Mouse (Mus musculus) yolk sac, embryonic 10.5 days (tissue): ENCODE measurements around the gene Clec2i.
"Not testable (repeated sequence)": the region's sequence is repeated elsewhere in the genome, so short reads cannot be mapped to it uniquely, and the experiment has no call there.

Experiments
- DNase-seq: peaks from one replicate; pipeline ENCODE4 v3.0.0-alpha.2; 2017; ENCODE audit warnings: low spot score

Gene Clec2i

GRCm38 (mm10) chr6:128855477-128855876 is 31.9 kb upstream of the Clec2i start:
- DNase-seq = no peak

GRCm38 (mm10) chr6:128856250-128856649 is 31.1 kb upstream of the Clec2i start:
- DNase-seq = peak; percentile 13

GRCm38 (mm10) chr6:128857976-128858375 is 29.4 kb upstream of the Clec2i start:
- DNase-seq = peak; percentile 1

DNA sequence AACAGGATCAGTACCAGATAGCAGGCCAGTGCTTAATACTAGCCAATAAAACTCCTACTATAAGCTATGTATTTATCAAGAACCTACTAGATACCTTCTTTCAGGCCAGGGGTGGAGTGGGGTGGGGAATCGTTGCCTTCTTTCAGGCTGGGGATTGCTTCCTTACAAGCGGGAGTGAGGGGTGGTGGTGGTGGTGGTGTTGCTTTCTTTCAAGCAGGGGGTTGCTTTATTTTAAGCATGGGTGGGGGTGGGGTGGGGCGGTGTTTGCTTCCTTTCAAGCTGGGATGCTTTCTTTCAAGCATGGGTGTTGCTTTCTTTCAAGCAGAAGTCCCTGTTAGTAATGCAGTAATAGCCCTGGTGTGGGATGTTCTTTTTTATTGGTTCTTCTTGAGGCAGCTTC is 18.5 kb upstream of the Clec2i start:
- no peak for DNase-seq

DNA sequence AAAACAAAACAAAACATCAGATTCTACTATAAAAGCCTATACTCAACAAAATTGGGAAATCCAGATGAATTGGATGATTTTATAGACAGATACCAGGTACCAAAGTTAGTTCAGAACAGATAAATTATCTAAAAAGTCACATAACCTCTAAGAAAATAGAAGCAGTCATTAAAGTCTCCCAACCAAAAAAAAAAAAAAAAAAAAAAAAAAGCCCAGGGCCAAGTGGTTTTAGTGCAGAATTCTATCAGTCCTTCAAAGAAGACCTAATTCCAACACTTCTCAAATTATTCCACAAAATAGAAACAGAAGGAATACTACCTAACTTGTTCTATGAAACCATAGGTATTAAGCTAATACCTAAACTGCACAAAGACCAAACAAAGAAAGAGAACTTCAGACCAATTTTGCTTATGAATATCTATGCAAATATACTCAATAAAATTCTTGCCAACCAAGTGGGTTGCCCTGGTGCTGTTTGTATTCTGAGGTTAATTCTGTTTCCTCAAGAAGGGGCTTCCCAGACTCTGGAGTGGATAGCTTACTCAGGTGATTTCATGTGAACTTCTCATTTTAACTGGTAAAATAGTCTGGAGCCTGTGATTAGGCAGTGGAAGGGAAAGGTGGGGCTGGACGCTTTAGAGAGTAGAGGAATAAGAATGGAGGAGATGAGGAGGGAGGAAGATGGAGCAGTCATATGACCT is 15.3 kb upstream of the Clec2i start:
- DNase-seq = no peak

- no peak for DNase-seq
These were observed 1.4 kb downstream of the Clec2i start for GRCm38 (mm10) chr6:128888834-128889233.

- DNase-seq = no peak
These were observed 3.6 kb downstream of the Clec2i start, which contains the start of gene BC035044 for GRCm38 (mm10) chr6:128890948-128891355. Gene BC035044, minus strand, starts transcription at chr6:128891126.

DNA sequence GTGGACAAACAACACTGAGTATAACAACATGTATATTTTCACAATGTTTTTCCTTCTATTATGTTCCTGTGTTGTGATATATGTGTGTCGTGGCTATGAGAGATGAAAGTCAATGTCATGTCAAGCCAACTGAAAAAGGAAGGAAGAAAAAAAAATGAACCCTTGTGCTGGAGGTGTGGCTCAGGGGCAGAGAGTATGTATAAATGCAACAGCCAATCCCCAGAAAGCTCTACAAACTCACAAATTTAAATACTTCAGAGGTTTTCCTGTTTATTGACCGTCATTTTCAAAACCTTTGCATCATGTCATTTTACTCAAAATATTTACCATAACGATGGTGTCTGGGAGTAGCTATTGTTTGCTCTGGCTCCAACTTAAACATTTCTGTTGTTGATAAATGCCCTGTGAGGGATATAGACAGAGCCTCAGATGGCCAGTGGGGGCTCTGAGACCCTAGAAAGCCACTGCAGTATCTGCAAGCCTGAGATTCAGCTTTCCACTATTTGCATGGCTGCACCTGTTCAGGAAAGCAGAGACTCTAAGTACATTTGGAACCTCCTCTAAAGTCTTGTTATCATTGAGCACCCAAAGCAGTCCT is 8.1 kb downstream of the Clec2i start:
- no peak for DNase-seq

DNA sequence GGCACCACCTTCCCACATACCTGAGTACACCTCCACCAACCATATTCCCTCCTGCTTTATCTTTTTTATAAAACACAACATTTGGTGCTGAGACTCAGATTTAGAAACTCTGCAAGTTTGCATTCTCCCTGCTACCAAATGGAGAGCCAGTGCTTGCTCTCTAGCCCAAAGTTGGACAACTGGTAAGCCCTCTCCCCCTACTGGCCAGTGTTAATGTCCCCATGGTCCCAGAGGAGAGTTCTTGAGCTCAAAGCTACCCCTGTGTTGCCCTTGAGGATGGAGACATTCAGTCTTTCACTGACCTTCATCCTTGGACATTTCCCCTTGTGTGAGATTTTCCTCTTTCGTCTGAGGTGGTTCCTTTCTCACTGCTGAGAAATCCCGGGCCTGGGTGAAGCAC is 12.7 kb downstream of the Clec2i start:
- DNase-seq = no peak

GRCm38 (mm10) chr6:128900796-128901552 is 13.6 kb downstream of the Clec2i start:
- DNase-seq = not testable (repeated sequence)

DNA sequence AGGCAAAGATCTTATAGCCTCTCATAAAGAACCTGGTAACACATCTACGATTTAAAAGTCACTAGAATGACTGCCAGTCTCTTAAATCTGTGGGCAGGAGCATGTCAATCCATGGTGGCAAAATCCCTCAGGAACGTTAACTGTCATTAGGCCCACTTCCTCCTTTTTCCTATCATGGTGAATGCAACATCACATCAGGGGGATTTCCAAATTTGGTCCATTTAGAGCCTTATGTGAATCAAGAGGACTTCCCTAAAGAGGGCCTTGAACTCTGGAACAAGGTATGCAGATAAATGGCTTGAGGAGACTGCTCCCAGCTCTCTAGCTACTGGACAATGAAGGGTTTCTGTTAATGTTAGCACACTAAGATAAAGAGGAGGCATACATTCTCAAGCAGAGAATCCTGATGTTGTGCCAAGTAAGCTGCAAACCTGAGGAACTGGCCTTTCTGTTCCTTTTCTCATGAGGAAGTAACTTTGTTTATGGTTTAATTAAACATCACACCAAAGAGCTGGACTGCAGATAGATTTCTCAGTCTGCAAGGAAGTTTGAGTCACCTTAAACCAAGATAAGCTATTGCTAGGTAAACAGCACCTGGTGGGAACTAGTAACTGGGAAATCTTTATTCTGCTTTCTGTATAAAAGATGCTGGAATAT is 26.3 kb downstream of the Clec2i start:
- no peak for DNase-seq

DNA sequence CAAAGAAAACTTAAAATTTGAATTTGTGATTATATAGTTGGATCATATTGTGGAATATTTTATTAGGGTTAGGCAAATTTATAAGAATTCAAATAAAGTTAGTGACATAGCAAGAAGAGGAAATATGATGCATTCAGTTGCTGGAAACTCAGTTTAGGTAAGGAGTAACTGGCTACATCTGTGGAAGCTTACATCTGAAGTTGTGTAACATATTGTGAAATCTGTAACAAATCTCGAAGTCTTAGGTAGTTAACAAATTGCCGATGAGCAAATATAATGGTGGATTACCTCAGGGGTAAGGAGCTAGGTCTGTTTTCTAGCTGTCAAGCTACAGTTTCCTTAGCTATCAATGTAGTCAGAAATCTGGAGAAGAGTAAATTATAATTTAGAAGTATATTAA is 29.9 kb downstream of the Clec2i start:
- DNase-seq = no peak

GRCm38 (mm10) chr6:128933050-128933449 is 45.7 kb downstream of the Clec2i start:
- DNase-seq = no peak

GRCm38 (mm10) chr6:128934081-128934480 is 46.7 kb downstream of the Clec2i start, which contains the start of gene Clec2g:
Gene Clec2g, plus strand, starts transcription at chr6:128934381.
- not testable (repeated sequence) for DNase-seq

DNA sequence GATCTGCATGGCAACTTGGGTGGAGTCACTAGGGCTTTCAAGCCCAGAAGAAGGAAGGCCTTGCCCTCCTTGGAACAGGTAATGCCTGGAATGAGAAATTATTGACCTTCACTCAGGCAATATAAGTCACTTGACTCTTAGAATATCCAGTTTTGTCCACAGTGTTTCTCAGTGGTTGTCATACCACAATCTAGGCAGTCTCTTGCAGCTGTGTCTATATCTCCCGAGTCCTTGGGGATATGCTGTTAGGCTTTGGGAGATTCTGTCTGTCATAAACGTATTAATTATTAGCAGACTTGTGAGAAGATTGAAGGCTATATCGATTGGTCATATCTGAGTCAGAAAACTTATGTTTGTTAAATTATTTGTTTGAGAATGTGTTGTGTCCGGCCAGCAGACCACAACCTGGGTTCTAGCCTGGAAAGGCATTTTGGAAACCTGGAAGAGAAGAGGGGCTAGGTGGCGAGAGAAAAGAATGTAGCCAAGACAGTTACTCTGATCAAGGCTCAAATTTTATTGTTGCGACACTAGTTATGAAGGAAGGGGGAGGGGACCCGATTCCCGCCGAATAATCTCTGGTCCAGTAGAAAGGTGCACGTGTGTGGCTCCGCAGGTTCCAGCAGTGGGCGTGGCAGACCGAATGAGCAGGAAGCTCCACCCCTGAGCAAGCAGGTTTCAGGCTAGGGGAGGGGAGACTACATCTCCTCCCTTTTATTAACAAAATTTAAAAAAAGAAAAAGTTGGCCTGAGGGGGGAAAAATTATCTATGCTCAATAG is 48.7 kb downstream of the Clec2i start:
- DNase-seq = not testable (repeated sequence)

- DNase-seq = no peak
These were observed 54.4 kb downstream of the Clec2i start for GRCm38 (mm10) chr6:128941646-128942421.

GRCm38 (mm10) chr6:128945564-128945963 is 58.2 kb downstream of the Clec2i start:
- no peak for DNase-seq
